ENCODE assay signal across 9 mouse cellular contexts in the genomic region with DNA sequence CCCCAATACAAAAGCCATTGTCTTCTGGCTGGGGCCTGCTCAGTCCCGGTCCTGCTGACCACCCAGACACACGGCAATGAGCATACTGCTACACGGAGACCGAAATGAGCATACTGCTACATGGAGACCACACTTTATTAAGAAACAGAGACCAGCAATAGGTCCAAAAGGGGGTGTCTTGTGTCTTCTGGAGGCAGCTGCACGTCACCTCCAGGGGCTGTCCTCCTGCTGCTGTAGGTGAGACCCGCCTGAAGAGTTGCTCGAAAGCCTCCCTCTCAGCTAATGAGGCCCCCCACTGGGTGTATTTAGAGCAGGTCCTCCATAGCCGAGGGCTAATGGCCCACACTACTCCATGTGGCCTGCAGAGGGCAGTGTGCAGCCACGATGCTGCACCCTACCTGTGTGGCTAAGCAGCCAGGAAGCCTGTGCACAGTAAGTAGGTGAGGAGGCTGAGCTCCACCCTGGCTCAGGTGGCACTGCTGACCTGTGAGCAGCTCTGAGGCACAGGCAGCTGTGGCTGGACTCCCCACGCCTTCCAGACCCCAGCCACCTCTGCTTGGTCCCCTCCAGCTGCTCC. TPM values are rescaled to one million over a fixed set of nuclear protein-coding genes. Genes with fewer than 3 reads are reported as not detected.
DNase-seq lines count a peak whose midpoint lies in the region; ATAC-seq and TF ChIP-seq lines count a peak whose summit lies in the region.
"Had no signal": no experiment of that assay in that cellular context is flagged by ENCODE, and none has a peak within 500 bp of the region (broad histone marks: within the 10 kb centered on the region; RNA-seq: fewer than 3 reads in every experiment).

No protein-coding gene starts in this region.

- dilution Hi-C loops in CH12.LX (cut with MboI; ENCODE audit: extremely low pct_ligation_motif_present, extremely low pct_unique_long_range_greater_than_20kb, low sequenced_read_pairs) = no loop called here

- peak; percentile 84 to 97 for TF ChIP-seq CTCF in CH12.LX (conservative IDR thresholded peaks at IDR 0.05 in 1 of 2, IDR thresholded peaks at IDR 0.05 in 1 of 2; ENCODE audit: low read depth in 2 of 2, low read length in 2 of 2)

- ATAC-seq in activated CD4-positive, CD25-positive, alpha-beta regulatory T cell, adult 4 months = no peak

- TF ChIP-seq RAD21 in CH12.LX (IDR thresholded peaks at IDR 0.05; ENCODE audit: low read depth, low read length) = peak; percentile 86

- H3K27ac ChIP-seq in CH12.LX (ENCODE audit: insufficient read depth, low read depth) = no peak overlapping the region
- H3K27ac ChIP-seq in hindbrain, embryonic 10.5 days = peak overlapping the region; percentile 14; the same call in 1 of the 2 replicates
- H3K27ac ChIP-seq: lung, embryonic 15.5 days had no signal

- peaks cover 0 to 28% of the 10 kb centered on the region in 2 experiments; a peak in 2 of 4 replicates for H3K4me1 ChIP-seq in CH12.LX (ENCODE audit: control insufficient read depth in 1 of 2, insufficient read depth in 2 of 2)
- peaks cover 29% of the 10 kb centered on the region for H3K4me1 ChIP-seq in hindbrain, embryonic 10.5 days (replicated peaks)
- H3K4me1 ChIP-seq: lung, embryonic 15.5 days had no signal

- no peaks in the 10 kb centered on the region for H3K27me3 ChIP-seq in CH12.LX (replicated peaks)
- no peaks in the 10 kb centered on the region for H3K27me3 ChIP-seq in hindbrain, embryonic 10.5 days (ENCODE audit: insufficient read depth, poor library complexity, severe bottlenecking)
- H3K27me3 ChIP-seq: lung, embryonic 15.5 days had no signal

- peaks cover 46 to 59% of the 10 kb centered on the region in 2 experiments for H3K36me3 ChIP-seq in CH12.LX (replicated peaks in 1 of 2; ENCODE audit: control insufficient read depth in 1 of 2, insufficient read depth in 1 of 2, low read length in 1 of 2)
- H3K36me3 ChIP-seq in hindbrain, embryonic 10.5 days = peaks cover 55% of the 10 kb centered on the region

- no peak for TF ChIP-seq POLR2A in CH12.LX (IDR thresholded peaks at IDR 0.05; ENCODE audit: low read depth, low read length)

- WGBS in hindbrain, embryonic 10.5 days = 40% methylated on average over 10 of the region's 10 CpGs

- no peak overlapping the region for H3K4me3 ChIP-seq in CH12.LX (replicated peaks in 1 of 3; ENCODE audit: low read depth in 2 of 3, low read length in 2 of 3, poor library complexity in 1 of 3)
- H3K4me3 ChIP-seq in hindbrain, embryonic 10.5 days = no peak overlapping the region
- H3K4me3 ChIP-seq: lung, embryonic 15.5 days had no signal

- no peak for DNase-seq in CH12.LX (ENCODE audit: extremely low read depth)
- peak; percentile 93 for DNase-seq in ZHBTc4 (ENCODE audit: low read depth, low spot score)
- peak; percentile 75 for DNase-seq in embryo, embryonic 11 days
- DNase-seq in hindbrain, embryonic 10.5 days (ENCODE audit: low spot score) = peak; percentile 67
- DNase-seq in layer of hippocampus, adult 9-11 months = peak; percentile 34
- DNase-seq in lung, postnatal 14 days = peak; percentile 59
- peak; percentile 58 for DNase-seq in right cerebral cortex, adult 18-20 months

- in situ Hi-C loops in CH12.LX (cut with MboI; ENCODE audit: low pct_ligation_motif_present, low pct_unique_long_range_greater_than_20kb, low sequenced_read_pairs) = loop anchor here (5.0 kb wide), 1 partner anchor 328 kb away; no protein-coding TSS in a partner anchor

- H3K79me2 ChIP-seq in CH12.LX (replicated peaks; ENCODE audit: control insufficient read depth, extremely low read depth, insufficient read depth, poor library complexity, severe bottlenecking) = no peaks in the 10 kb centered on the region

- no peaks in the 10 kb centered on the region for H3K9me3 ChIP-seq in CH12.LX (replicated peaks; ENCODE audit: low read length)
- H3K9me3 ChIP-seq in hindbrain, embryonic 10.5 days = no peaks in the 10 kb centered on the region
- H3K9me3 ChIP-seq: lung, embryonic 15.5 days had no signal

- H3K9ac ChIP-seq in CH12.LX (ENCODE audit: insufficient read depth, low read depth) = no peak overlapping the region
- H3K9ac ChIP-seq: lung, embryonic 15.5 days had no signal

- TF ChIP-seq EP300 in CH12.LX (IDR thresholded peaks at IDR 0.05; ENCODE audit: low read length) = no peak

- no peak overlapping the region for H3K4me2 ChIP-seq in CH12.LX (ENCODE audit: insufficient read depth, low read depth, poor library complexity, severe bottlenecking)
- H3K4me2 ChIP-seq: lung, embryonic 15.5 days had no signal

TF ChIP-seq in CH12.LX, 34 proteins besides CTCF, POLR2A, EP300 and RAD21:
- TF ChIP-seq ZNF384 (IDR thresholded peaks at IDR 0.05; ENCODE audit: low read depth, low read length) (no peak), MEF2A (IDR thresholded peaks at IDR 0.05; ENCODE audit: borderline replicate concordance, low read depth, low read length) (no peak), NRF1 (IDR thresholded peaks at IDR 0.05; ENCODE audit: low read depth, low read length) (0 out of 2 replicates have a peak, but pooled peaks have one; percentile 27), SMC3 (IDR thresholded peaks at IDR 0.05; ENCODE audit: low read depth, low read length) (peak; percentile 94), UBTF (IDR thresholded peaks at IDR 0.05; ENCODE audit: low read depth, low read length) (no peak), E2F4 (IDR thresholded peaks at IDR 0.05; ENCODE audit: insufficient replicate concordance, low read depth, low read length) (no peak), MAX (IDR thresholded peaks at IDR 0.05; ENCODE audit: low read length) (peak; percentile 33; the same call in 1 of the 2 replicates), ELF1 (IDR thresholded peaks at IDR 0.05; ENCODE audit: low read depth, low read length) (no peak), NELFE (IDR thresholded peaks at IDR 0.05; ENCODE audit: low read depth, low read length) (no peak; the same call in 1 of the 2 replicates), ZC3H11A (IDR thresholded peaks at IDR 0.05; ENCODE audit: low read depth, low read length) (peak; percentile 42), GABPA (IDR thresholded peaks at IDR 0.05; ENCODE audit: insufficient replicate concordance, low read depth, low read length) (no peak), TCF12 (IDR thresholded peaks at IDR 0.05; ENCODE audit: low read depth, low read length) (no peak), CHD1 (IDR thresholded peaks at IDR 0.05; ENCODE audit: low read depth, low read length) (no peak), MAFK (IDR thresholded peaks at IDR 0.05; ENCODE audit: insufficient replicate concordance, low read length) (no peak)

RNA-seq across cellular contexts. Expression of a gene that starts 14.5 kb away (rescaled TPM):
- total RNA-seq in CH12.LX (2012; rRNA removed) (26.5 and 28.8 TPM in 2 replicates), CH12.LX (2014; rRNA removed) (15.1 and 15.5 TPM in 2 replicates)
- 18.4 and 22.5 TPM in 2 replicates for polyA plus RNA-seq in CH12.LX (2012; ENCODE audit: insufficient read length, low read depth)
- 19.0 and 30.0 TPM in 2 replicates for polyA plus RNA-seq in hindbrain, embryonic 10.5 days (2016; fragmentation: Nextera tagmentation; extraction: Ambion mirVana)
- polyA plus RNA-seq in activated CD4-positive, CD25-positive, alpha-beta regulatory T cell, adult 4 months (2017; shearing (Covaris generic)) = 1 to 10 TPM; 5.7 to 9.7 TPM

RNA-seq across cellular contexts. Expression of a gene that starts 22.1 kb away (rescaled TPM):
- total RNA-seq in CH12.LX (2012; rRNA removed) (43.4 and 65.7 TPM in 2 replicates), CH12.LX (2014; rRNA removed) (25.9 and 26.3 TPM in 2 replicates)
- 49.6 and 53.9 TPM in 2 replicates for polyA plus RNA-seq in CH12.LX (2012; ENCODE audit: insufficient read length, low read depth)
- polyA plus RNA-seq in hindbrain, embryonic 10.5 days (2016; fragmentation: Nextera tagmentation; extraction: Ambion mirVana) = 0.06 and 0.31 TPM in 2 replicates
- not detected for polyA plus RNA-seq in activated CD4-positive, CD25-positive, alpha-beta regulatory T cell, adult 4 months (2017; shearing (Covaris generic))

RNA-seq across cellular contexts. Expression of a gene that starts 56.0 kb away (rescaled TPM):
- total RNA-seq in CH12.LX (2012; rRNA removed) (198 and 208 TPM in 2 replicates), CH12.LX (2014; rRNA removed) (240 and 277 TPM in 2 replicates)
- polyA plus RNA-seq in CH12.LX (2012; ENCODE audit: insufficient read length, low read depth) = 107 and 126 TPM in 2 replicates
- 395 and 442 TPM in 2 replicates for polyA plus RNA-seq in hindbrain, embryonic 10.5 days (2016; fragmentation: Nextera tagmentation; extraction: Ambion mirVana)
- 100 to 1,000 TPM; 133 to 145 TPM for polyA plus RNA-seq in activated CD4-positive, CD25-positive, alpha-beta regulatory T cell, adult 4 months (2017; shearing (Covaris generic))

Comparison
In these comparisons a context has a peak if more than half of its experiments do, and no peak if none do; other contexts are left out.
1. RNA of a gene that starts 22.1 kb away (polyA plus RNA-seq): 49.6 to 53.9 TPM in CH12.LX; 0.06 to 0.31 TPM in hindbrain, embryonic 10.5 days and not detected in activated CD4-positive, CD25-positive, alpha-beta regulatory T cell, adult 4 months; every median in the first group is over 10 times any median in the second.